Mouse (Mus musculus): ENCODE measurements around the gene Ccne1. TPM values are rescaled to one million over a fixed set of nuclear protein-coding genes. Genes with fewer than 3 reads are reported as not detected.
"Not testable (repeated sequence)": the region's sequence is repeated elsewhere in the genome, so short reads cannot be mapped to it uniquely, and the experiment has no call there.

Gene Ccne1
- 10 to 100 TPM; 16.7 to 22.8 TPM for total RNA-seq (2021)
- long read RNA-seq, experiment 1, transcript Ccne1-201 (12 exons, 2,000 nt): major isoform, 19 of 23 reads
- long read RNA-seq, experiment 1, partial matches to known transcripts: 0 of 23 reads
- long read RNA-seq, experiment 1, other reads (novel, unspliced or antisense): 4 of 23 reads
- long read RNA-seq, experiment 2, transcript Ccne1-201 (12 exons, 2,000 nt): major isoform, 26 of 31 reads
- long read RNA-seq, experiment 2, partial matches to known transcripts: 3 of 31 reads
- long read RNA-seq, experiment 2, other reads (novel, unspliced or antisense): 2 of 31 reads

GRCm38 (mm10) chr7:38107371-38108259 is at the start of gene Ccne1:
Gene Ccne1, minus strand, starts transcription at chr7:38107534.
- DNase-seq (ENCODE audit: low spot score in 2 of 2): peak; percentile 99 to 100

GRCm38 (mm10) chr7:38155829-38156228 is 48.5 kb upstream of the Ccne1 start:
- DNase-seq (ENCODE audit: low spot score in 2 of 2): no peak

GRCm38 (mm10) chr7:38152571-38152970 is 45.2 kb upstream of the Ccne1 start:
- no peak for DNase-seq (ENCODE audit: low spot score in 2 of 2)

- no peak for DNase-seq (ENCODE audit: low spot score in 2 of 2)
Measured at GRCm38 (mm10) chr7:38151706-38152312, 44.5 kb upstream of the Ccne1 start.

- DNase-seq (ENCODE audit: low spot score in 2 of 2): no peak
Measured at GRCm38 (mm10) chr7:38147477-38147876, 40.1 kb upstream of the Ccne1 start.

- DNase-seq (ENCODE audit: low spot score in 2 of 2): peak; percentile 80 to 92
Measured at GRCm38 (mm10) chr7:38141747-38142545, 34.6 kb upstream of the Ccne1 start.

GRCm38 (mm10) chr7:38140324-38140723 is 33.0 kb upstream of the Ccne1 start:
- DNase-seq (ENCODE audit: low spot score in 2 of 2): peak; percentile 49 to 65

GRCm38 (mm10) chr7:38134471-38134870 is 27.1 kb upstream of the Ccne1 start:
- DNase-seq (ENCODE audit: low spot score in 2 of 2): no peak

GRCm38 (mm10) chr7:38131186-38131585 is 23.9 kb upstream of the Ccne1 start:
- DNase-seq (ENCODE audit: low spot score in 2 of 2): peak; percentile 26 to 39

- no peak for DNase-seq (ENCODE audit: low spot score in 2 of 2)
Measured at GRCm38 (mm10) chr7:38129986-38130729, 22.8 kb upstream of the Ccne1 start.

- no peak for DNase-seq (ENCODE audit: low spot score in 2 of 2)
Measured at GRCm38 (mm10) chr7:38129491-38129890, 22.2 kb upstream of the Ccne1 start.

- DNase-seq (ENCODE audit: low spot score in 2 of 2): not testable (repeated sequence)
Measured at GRCm38 (mm10) chr7:38128256-38128655, 20.9 kb upstream of the Ccne1 start.

GRCm38 (mm10) chr7:38125565-38126159 is 18.3 kb upstream of the Ccne1 start:
- DNase-seq (ENCODE audit: low spot score in 2 of 2): no peak

- DNase-seq (ENCODE audit: low spot score in 2 of 2): not testable (repeated sequence)
Measured at GRCm38 (mm10) chr7:38124164-38124563, 16.8 kb upstream of the Ccne1 start.

- DNase-seq (ENCODE audit: low spot score in 2 of 2): no peak
Measured at GRCm38 (mm10) chr7:38118594-38118993, 11.3 kb upstream of the Ccne1 start.

GRCm38 (mm10) chr7:38112451-38112850 is 5.1 kb upstream of the Ccne1 start:
- no peak for DNase-seq (ENCODE audit: low spot score in 2 of 2)

- no peak for DNase-seq (ENCODE audit: low spot score in 2 of 2)
Measured at GRCm38 (mm10) chr7:38111996-38112395, 4.7 kb upstream of the Ccne1 start.

- DNase-seq (ENCODE audit: low spot score in 2 of 2): no peak
Measured at GRCm38 (mm10) chr7:38108260-38108632, 912 bp upstream of the Ccne1 start.

- DNase-seq (ENCODE audit: low spot score in 2 of 2): peak; percentile 16 to 26
Measured at GRCm38 (mm10) chr7:38106711-38107311, 523 bp downstream of the Ccne1 start.
